Mouse (Mus musculus): Measurements from ENCODE around the gene 4930512M02Rik.
"Not testable (repeated sequence)": the region's sequence is repeated elsewhere in the genome, so short reads cannot be mapped to it uniquely, and the experiment has no call there.

4930512M02Rik gene

DNA sequence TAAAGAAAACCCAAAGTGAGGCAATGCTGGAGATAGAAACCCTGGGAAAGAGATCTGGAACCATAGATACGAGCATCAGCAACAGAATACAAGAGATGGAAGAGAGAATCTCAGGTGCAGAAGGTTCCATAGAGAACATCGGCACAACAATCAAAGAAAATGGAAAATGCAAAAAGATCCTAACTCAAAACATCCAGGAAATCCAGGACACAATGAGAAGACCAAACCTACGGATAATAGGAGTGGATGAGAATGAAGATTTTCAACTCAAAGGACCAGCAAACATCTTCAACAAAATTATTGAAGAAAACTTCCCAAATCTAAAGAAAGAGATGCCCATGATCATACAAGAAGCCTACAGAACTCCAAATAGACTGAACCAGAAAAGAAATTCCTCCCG is at the start of gene 4930512M02Rik:
Gene 4930512M02Rik (minus strand): TSS at position 101 of the 400 bp plus-strand sequence.
- DNase-seq (ENCODE audit: low spot score), result not testable (repeated sequence)

DNA sequence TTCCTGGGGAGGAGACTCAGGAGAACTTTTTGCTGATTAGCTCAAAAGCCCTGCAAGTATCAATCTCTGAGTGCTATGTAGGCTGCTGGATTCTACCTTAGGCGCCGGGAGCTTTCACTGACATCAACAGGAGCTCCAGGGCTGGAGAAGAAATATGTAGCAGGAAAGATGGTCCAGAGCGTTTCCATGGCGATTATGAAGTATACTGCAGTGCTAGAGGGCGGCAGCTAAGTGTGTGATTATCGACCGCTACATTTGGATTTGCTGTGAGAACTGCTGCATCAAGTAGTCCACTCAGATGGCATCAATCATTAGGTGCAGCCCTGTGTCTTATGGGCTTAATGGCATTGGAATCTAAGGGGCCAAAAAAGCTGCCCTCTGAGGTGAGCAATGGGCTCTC is 49.5 kb upstream of the 4930512M02Rik start:
- DNase-seq (ENCODE audit: low spot score), result no peak

DNA sequence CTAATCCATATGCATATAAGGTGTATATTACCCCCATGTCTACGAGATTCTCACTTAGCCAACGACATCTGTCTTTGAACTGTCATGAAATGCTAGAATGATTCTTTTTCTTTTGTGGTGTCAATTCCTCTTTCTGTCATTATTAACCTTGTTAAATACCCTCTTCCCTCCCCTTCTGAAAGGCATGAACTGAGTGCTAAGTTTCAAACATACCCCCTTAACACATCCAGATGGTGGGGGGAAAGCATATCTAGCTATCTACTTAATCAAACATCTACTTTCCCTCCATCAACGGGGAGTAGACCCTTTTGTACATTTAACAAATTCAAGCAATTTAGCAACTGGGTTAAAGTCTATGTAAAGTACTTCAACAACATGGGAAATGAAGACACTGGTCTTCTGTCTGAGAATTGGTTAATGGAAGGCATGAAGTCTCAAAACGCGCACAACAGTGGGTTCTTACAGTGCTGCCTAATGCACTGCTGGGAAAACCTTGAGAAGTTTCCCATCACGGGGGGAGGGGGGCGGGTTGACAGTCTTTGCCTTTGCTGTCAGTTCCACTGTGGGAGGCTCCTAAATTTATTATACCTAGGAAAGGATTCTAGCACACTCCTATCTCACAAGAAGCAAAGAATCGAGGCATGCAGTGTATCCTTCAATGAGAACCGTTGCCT is 48.6 kb upstream of the 4930512M02Rik start:
- DNase-seq (ENCODE audit: low spot score), result no peak

DNA sequence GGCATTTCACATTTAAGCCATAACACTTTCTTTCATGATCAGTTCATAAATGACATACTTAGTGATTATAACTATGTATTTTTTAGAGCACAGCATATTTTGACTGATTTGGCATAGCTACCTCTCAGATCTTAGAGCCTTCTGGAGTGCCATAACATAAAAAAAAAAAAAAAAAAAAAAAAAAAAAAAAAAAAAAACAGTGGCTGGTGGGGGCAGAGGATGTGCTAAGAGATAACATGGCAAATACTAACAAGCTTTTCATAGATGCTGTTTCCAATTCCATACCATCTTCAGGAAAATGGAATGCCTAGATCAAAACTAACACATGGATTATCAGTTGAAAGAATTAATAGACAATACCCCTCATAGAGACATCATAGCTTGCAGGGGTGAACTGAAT is 47.4 kb upstream of the 4930512M02Rik start:
- DNase-seq (ENCODE audit: low spot score), result no peak

DNA sequence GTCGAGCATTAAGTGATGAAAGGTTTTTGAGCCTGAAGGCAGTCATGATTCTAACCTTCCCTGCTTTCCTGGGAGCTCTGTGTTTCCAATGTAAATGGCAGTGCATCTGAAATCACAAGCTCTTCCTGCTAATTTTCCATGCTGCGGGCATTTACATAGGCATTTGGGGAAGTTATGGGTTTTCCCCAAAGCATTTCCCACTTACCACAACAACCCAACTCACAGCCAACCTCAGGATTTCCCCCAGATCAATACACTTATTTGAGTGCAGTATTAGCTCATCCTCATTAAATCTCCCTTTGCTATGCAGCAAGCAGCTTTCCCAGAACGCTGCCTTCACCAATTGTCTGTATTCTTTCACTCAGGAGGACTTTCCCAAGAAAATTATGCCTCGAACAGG is 45.3 kb upstream of the 4930512M02Rik start:
- no peak for DNase-seq (ENCODE audit: low spot score)

DNA sequence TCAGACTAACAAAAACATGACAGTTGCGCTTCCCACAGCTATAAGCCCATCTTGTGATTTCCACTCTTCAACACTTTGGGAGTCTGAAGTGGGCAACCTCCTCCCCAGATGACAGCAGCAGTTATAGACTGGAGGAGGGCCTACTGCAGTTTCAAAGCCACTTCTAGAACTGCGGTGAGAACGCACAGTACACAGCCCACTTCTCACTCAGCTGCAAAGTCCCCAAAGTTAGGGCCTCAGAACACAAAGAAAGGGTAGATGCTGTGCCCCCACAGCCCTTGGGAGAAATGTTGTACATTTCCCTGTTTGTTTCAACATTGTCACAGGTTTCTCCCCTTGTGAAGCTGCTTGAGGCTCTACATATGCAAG is 40.3 kb upstream of the 4930512M02Rik start:
- no peak for DNase-seq (ENCODE audit: low spot score)

DNA sequence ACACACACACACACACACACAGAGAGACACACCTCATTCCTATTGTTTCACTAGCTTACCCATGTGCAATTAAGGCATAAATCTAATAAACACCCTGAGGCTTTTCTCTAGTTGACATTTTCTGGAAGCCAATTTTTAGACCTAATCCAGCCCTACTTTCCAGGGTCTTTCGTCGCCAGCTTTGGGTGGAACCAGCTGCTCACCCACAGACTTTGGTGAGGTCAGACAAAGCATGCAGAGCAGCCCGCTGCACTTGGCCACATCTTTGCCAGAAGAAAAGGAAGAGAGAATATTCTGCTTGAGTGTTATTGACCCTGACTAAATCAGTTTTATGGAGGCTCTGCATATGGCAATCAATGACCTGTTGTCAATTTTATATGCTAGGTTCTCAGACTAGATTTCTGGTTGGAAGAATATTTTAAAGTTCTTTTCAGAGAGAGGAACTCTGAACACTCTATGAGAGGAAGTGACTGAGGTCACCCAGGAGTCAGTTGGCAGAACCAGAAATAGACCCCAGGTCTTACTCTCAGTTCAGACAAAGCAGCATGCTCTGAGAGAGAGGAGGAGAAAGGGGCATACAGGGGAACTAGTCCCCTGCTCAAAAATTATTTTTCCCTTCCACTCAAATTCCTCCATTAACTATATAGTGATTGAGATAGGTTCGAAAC is 39.8 kb upstream of the 4930512M02Rik start:
- DNase-seq (ENCODE audit: low spot score), result no peak

DNA sequence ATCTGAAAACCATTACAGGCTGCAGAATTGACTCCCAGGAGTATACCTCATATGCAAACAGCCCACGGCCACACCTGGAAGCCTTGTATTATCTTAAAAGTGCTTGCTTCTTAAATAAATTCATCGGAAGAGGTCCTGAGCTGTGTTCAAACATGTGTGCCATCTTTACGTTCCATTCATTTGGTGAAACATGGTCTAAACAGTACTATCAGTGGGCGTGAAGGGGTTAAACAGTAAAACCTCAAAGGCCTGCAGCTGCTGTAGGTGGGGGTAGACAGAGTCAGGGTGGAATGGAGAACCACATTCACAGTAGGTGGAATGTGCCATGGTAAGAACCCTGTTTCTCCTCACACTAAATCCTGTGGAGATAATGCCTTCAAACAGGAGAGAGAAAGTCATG is 33.0 kb upstream of the 4930512M02Rik start:
- DNase-seq (ENCODE audit: low spot score), result no peak

DNA sequence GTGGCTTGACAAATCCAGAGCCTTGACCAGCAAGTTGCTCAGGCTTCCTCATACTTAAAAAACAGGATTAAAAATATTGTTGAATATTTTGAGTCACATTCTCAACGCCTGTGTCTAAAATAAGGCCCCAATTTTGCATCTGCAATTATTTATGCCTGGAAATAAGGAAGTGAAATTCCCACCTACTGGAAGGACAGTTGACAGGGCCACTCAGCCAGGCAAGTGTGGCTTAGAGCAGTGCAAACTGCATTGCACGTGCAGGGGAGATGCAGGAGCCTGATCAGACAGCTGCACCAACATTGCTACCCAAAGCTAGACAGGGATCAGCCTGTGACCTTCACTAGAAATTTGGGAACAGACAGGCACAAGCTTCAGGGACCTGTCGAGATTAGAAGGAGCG is 31.2 kb upstream of the 4930512M02Rik start:
- DNase-seq (ENCODE audit: low spot score), result no peak

DNA sequence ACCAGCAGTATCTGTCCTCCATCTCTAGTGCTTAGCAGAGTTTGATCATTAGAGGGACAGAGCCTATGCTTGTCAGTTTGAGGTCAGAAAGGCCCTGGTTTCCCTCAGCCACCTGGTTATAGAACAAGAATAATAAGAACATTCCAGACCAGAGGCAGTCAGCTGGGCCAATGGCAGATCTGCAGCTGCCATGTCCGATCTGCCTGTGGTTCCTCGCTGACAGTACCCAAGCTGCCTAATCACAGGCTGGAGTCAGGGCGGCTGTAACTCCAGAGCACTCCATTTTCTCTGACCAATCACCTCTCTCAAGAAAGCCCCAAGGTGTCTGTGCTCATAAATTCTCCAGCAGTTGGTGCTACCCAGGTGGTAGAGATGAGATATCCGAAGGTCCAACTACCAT is 30.0 kb upstream of the 4930512M02Rik start:
- no peak for DNase-seq (ENCODE audit: low spot score)

DNA sequence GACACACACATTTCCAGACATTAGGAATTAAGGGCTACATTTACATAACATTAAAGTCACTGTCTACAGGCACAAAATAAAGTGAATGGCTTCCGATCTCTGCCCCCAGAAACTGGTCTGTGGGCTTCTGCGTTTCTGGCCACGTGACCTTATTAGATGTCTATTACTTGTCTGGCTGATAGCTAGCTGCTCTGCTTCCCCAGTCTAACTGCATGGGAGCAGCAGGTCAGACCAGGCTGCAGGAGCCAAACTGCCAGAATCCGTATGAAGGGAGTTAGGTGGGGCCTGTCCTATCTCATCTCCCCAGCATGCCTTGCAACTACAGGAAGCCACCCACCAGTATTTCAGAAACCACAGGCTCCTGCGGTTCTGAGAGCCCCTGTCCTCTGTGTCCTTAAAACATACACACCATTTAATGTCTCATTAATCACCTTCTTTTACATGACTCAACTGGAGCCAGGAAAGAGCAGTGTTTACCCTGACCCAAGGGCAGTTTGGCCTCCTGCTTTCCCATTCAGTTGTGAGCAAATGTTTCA is 29.4 kb upstream of the 4930512M02Rik start:
- DNase-seq (ENCODE audit: low spot score), result no peak

DNA sequence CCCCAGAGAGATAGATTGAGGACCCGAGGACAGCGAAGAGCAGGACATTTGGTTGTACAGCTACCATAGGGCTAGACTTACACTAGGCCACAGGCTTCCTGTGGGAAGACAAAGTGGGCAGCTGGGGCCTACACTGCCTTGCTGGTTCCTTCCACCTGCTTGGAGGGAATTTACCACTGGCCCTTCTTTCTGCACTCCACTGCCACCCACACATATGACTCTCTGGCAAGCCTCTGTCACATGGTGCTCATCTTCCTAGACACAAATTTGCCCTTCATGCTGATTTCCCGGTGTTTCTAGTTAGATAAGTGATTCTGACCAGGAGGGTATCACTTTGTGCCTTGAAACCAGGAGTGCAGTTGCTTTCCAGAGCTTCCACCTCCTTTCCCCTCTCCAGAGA is 28.8 kb upstream of the 4930512M02Rik start:
- no peak for DNase-seq (ENCODE audit: low spot score)

DNA sequence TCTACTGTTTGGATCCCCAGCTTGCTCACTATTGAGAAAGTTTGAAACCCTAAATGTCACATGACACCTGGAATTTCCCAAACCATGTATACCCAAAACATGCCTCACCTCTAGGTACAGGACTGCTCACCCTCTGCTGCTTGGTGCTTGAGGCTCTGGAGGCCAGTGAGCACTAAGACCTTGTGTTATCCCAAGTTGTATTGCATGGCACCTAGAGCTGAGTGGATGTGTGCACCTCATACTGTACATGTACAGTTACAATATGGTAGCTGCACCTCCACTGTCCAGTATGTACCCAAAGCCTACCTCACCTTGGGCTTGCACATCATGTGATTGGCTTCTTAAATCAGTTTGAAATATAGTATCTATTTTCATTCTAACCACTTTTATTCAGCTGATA is 16.7 kb upstream of the 4930512M02Rik start:
- DNase-seq (ENCODE audit: low spot score), result no peak

DNA sequence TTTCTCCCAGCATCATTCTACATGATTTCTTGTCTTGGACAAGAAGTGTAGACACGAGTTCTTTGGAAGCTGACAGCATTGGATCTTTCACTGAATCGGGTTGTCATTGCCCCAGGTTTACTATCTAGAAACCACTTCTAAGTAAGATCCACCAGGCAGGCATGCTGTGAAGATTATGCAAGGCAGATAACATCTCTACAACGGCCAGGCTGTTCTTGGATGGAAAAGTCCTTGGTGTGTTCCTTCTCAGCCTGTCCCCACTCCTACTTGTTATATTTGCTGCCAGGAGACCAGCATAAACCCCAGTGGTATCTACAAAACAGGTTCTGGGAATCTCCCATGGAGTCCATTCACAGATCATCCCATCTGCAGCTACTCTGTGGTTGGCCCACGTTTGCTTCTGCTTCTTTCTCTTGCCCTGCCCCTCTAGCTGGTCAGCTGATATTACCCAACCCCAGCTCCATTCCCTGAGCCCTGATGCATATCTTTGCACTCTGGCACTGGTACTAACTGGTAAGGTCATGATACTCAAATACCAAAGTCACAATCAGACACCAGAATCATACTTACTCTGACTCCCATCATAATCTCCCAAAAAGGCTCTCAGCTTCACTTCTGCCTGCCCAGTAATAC is 3.4 kb downstream of the 4930512M02Rik start:
- DNase-seq (ENCODE audit: low spot score), result no peak

DNA sequence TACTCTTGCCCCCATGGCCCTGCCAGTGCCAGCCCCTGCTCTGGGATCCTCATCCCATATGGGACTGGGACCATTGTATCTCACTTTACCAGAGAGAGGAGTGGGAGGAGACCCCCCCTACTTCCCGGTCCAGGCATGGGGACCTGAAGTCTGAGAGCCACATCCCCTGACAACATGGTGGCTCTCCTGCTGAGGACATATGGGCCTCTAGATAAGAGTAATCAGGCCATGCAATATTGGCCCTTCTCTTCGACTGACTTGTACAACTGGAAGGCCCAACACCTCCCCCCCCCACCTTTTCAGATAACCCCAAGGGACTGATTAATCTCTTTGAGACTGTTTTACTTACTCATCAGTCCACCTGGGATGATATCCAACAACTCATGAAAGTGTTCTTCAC is 18.4 kb downstream of the 4930512M02Rik start:
- DNase-seq (ENCODE audit: low spot score), result no peak

DNA sequence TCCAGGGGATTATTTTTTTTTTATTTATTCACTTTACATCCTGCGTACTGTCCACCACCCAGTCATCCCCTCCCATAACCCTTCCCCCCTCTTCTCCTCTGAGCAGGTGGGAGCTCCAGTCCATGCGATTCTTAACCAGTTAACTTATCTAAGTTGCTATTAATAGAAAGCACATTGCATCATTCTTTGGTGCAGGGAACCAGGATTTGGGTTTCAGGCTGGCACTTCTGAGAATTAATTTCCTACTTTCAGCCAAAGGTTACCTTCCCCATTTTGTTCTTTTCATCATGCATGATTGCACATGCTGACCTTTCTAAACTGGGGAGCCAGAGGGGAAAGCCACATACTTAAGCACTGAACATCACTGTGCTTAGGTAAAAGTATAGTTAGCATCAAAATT is 40.3 kb downstream of the 4930512M02Rik start:
- no peak for DNase-seq (ENCODE audit: low spot score)

DNA sequence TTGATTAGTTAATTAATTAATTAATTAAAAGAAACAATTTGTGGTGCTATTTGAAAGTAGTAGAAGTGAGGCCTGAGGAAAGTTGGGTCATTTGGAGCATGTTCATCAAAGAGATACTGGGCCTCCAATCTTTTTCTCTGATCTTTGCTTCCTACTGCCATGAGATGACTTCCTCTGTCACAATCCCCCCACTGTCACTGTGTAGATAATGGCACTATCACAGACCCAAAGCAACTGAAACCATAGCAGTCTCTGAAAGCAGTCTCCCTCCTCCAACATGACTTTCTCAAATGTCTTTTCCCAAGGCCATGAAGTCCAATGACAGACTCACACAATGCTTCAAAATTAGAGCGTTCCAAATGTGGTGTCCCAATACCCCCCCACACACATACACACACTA is 41.2 kb downstream of the 4930512M02Rik start:
- DNase-seq (ENCODE audit: low spot score), result no peak

DNA sequence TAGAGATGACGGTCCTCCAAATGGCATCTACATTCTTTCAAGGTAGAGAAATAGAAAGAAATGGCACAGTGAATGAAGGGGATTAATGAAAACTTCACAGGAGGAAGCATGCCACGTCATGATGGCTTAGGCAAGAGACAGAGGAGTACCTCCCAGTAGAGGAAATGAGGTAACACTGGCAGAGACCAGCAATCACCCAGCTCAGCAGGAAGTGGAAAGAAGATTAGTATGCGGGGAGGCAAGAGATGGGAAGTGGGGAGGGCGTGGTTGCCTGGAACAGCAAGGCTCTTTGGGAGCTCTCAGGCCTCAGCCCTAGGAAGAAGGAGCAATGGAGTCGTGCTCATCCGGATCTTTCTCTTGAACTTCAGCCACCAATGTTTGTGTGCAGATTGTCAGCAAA is 53.9 kb downstream of the 4930512M02Rik start:
- no peak for DNase-seq (ENCODE audit: low spot score)

DNA sequence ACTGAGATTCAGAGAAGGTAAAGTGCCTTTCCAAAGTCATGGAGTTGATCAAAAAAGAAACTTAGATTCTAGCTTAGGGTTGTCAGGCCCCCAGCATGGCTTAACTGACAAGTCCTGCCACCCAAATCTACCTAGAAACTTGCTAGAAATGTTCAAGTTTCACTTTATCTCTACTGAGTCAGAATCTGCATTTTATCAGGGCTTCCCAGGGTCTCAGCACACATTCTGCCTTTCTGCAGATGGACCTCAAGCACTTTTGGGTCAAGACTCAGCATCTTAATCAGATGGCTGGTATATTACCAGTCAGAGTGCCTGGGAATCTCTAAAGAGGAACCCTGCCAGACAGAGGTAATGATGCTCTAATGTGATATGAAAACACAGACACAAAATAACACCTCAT is 56.9 kb downstream of the 4930512M02Rik start:
- no peak for DNase-seq (ENCODE audit: low spot score)

DNA sequence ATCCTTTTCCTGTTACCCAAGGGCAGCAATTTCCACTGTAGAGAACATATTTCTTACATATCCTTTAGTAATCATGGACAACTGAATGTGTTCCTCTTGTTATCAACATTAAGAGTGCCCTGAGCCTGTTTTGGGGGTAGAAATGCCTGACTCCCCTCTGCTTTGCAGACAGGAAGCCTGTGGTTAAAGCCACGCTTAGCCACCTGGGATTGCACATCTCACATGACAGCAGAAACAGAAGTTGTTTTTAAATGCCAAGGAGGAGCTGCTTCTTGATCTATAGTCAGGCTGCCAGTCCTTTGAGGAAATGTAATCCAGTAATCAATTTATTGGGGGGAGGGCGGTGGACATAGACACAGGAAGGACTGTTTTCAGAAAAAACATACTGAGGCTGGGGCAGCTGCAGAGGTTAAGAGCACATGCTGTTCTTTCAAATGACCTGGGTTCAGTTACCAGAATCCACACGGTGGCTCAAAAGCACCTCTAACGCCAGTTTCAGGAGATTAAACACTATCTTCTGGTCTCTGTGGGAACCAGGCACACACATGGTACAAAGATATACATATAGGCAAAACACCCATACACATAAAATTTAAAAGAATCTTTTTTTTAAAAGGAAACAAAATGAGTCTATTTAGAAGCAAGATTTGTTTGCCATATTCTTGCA is 58.0 kb downstream of the 4930512M02Rik start:
- DNase-seq (ENCODE audit: low spot score), result no peak

DNA sequence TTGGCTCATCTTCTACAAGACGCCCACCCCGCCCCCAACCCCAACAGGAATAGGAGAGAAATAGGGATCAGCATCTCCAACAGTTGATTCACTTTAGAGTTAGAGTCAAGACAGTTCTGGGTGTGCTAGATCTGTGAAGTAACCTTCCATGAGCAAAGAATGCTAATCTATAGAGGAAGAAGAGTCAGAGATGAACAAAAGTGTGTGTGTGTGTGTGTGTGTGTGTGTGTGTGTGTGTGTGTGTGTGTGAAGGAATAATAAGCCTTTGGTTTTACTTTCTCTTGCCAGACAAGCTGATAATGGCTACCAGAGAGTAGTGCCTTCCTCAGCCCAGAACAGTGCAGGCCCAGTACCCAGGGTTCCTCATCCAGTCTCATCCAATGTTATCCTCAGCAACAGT is 59.6 kb downstream of the 4930512M02Rik start:
- DNase-seq (ENCODE audit: low spot score), result no peak

DNA sequence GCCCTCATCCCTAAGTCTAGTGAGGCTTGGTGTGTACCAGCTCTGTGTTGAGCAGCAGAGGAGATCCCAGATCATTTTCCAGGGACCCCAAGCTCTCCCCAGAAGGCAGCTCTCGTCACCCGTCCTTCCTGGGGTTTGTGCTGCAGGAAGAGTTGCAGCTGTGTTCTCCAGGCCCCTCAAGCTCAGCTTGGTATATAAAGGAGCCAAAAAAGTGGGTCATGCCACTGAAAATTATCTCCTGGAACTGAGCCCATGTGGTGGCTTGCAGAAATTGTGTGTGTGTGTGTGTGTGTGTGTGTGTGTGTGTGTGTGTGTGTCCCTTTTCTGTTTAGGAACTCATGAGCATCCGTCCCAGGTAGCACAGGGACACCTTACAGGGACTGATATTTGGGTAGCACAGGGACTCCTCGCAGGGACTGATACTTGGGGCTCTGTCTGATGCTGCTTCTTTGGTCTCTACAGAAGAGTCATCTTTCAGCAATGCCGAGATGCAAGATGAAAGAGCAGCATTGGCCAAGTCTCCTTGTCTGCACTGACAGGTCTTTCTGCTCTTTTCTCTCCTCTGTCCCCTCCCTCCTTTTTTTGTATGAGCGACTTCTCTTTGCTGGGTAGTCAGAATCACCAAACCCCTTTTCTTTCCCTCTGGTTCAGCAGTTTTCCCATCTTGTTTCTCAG is 62.4 kb downstream of the 4930512M02Rik start:
- DNase-seq (ENCODE audit: low spot score), result no peak

Data from ovary, adult 18-20 months (tissue).